Mouse (Mus musculus): Measurements from ENCODE around the gene Klf9. TPM values are rescaled to one million over a fixed set of nuclear protein-coding genes. Genes with fewer than 3 reads are reported as not detected.
"Not testable (repeated sequence)": the region's sequence is repeated elsewhere in the genome, so short reads cannot be mapped to it uniquely, and the experiment has no call there.

Gene Klf9
- total RNA-seq, 2 experiments from 2014 or later: 2.9 to 4.5 TPM

GRCm38 (mm10) chr19:23137295-23137694 lies 3.7 kb upstream of the Klf9 start:
- ATAC-seq (replicated peaks; ENCODE audit: low FRiP score, poor library complexity, severe bottlenecking): no peak

- ATAC-seq (replicated peaks; ENCODE audit: low FRiP score, poor library complexity, severe bottlenecking): no peak
These were observed 1.1 kb upstream of the Klf9 start for GRCm38 (mm10) chr19:23139756-23140470.

- ATAC-seq (replicated peaks; ENCODE audit: low FRiP score, poor library complexity, severe bottlenecking): 0 out of 2 replicates have a peak, but pooled peaks have one; percentile 18
These were observed 610 bp downstream of the Klf9 start for GRCm38 (mm10) chr19:23141391-23142281.

- ATAC-seq (replicated peaks; ENCODE audit: low FRiP score, poor library complexity, severe bottlenecking): no peak
These were observed 1.5 kb downstream of the Klf9 start for GRCm38 (mm10) chr19:23142427-23143073.

- no peak for ATAC-seq (replicated peaks; ENCODE audit: low FRiP score, poor library complexity, severe bottlenecking)
These were observed 2.0 kb downstream of the Klf9 start for GRCm38 (mm10) chr19:23143074-23143445.

- no peak for ATAC-seq (replicated peaks; ENCODE audit: low FRiP score, poor library complexity, severe bottlenecking)
These were observed 2.5 kb downstream of the Klf9 start for GRCm38 (mm10) chr19:23143541-23143940.

- no peak for ATAC-seq (replicated peaks; ENCODE audit: low FRiP score, poor library complexity, severe bottlenecking)
These were observed 3.0 kb downstream of the Klf9 start for GRCm38 (mm10) chr19:23144031-23144430.

GRCm38 (mm10) chr19:23145146-23145545 lies 4.1 kb downstream of the Klf9 start:
- no peak for ATAC-seq (replicated peaks; ENCODE audit: low FRiP score, poor library complexity, severe bottlenecking)

- not testable (repeated sequence) for ATAC-seq (replicated peaks; ENCODE audit: low FRiP score, poor library complexity, severe bottlenecking)
These were observed 4.5 kb downstream of the Klf9 start for GRCm38 (mm10) chr19:23145575-23145974.

- ATAC-seq (replicated peaks; ENCODE audit: low FRiP score, poor library complexity, severe bottlenecking): no peak
These were observed 5.4 kb downstream of the Klf9 start for GRCm38 (mm10) chr19:23146409-23146861.

GRCm38 (mm10) chr19:23147026-23147966 lies 6.3 kb downstream of the Klf9 start:
- no peak for ATAC-seq (replicated peaks; ENCODE audit: low FRiP score, poor library complexity, severe bottlenecking)

GRCm38 (mm10) chr19:23149465-23150410 lies 8.7 kb downstream of the Klf9 start:
- no peak for ATAC-seq (replicated peaks; ENCODE audit: low FRiP score, poor library complexity, severe bottlenecking)

- no peak for ATAC-seq (replicated peaks; ENCODE audit: low FRiP score, poor library complexity, severe bottlenecking)
These were observed 9.7 kb downstream of the Klf9 start for GRCm38 (mm10) chr19:23150556-23151265.

GRCm38 (mm10) chr19:23151651-23152070 lies 10.6 kb downstream of the Klf9 start:
- ATAC-seq (replicated peaks; ENCODE audit: low FRiP score, poor library complexity, severe bottlenecking): peak; percentile 79

GRCm38 (mm10) chr19:23152201-23152640 lies 11.2 kb downstream of the Klf9 start:
- peak; percentile 85 for ATAC-seq (replicated peaks; ENCODE audit: low FRiP score, poor library complexity, severe bottlenecking)

- no peak; the same call in 1 of the 2 replicates for ATAC-seq (replicated peaks; ENCODE audit: low FRiP score, poor library complexity, severe bottlenecking)
These were observed 12.0 kb downstream of the Klf9 start for GRCm38 (mm10) chr19:23152771-23153605.
